Mouse (Mus musculus) heart, postnatal 0 days (tissue): ENCODE data around the gene Zfp827.

Experiments used
- CTCF ChIP-seq: IDR thresholded peaks from 2 replicates; pipeline ENCODE4 v1.5.1; 2016; ENCODE audit warnings: antibody characterized with exemption, control low read depth, low read depth
- EP300 ChIP-seq: IDR thresholded peaks from 2 replicates; pipeline ENCODE4 v1.6.1; 2016; ENCODE audit warnings: antibody characterized with exemption, low read depth

- TF ChIP-seq CTCF (no peak), EP300 (no peak)
These were observed 68.7 kb downstream of the Zfp827 start for GRCm38 (mm10) chr8:79096970-79097369.
